Mouse (Mus musculus) thymus, adult 18-20 months (tissue): ENCODE measurements around the gene Smarcad1.

ENCODE experiments used
- DNase-seq, 2 experiments: peaks; one replicate each; pipeline ENCODE4 v3.0.0; 2022; ENCODE audit warnings: mixed read lengths in 2 of 2

Gene Smarcad1

GRCm38 (mm10) chr6:65117540-65117939, 75.2 kb downstream of the Smarcad1 start:
- no peak for DNase-seq

- DNase-seq = no peak
Measured at GRCm38 (mm10) chr6:65126074-65126726, 83.8 kb downstream of the Smarcad1 start.

DNA sequence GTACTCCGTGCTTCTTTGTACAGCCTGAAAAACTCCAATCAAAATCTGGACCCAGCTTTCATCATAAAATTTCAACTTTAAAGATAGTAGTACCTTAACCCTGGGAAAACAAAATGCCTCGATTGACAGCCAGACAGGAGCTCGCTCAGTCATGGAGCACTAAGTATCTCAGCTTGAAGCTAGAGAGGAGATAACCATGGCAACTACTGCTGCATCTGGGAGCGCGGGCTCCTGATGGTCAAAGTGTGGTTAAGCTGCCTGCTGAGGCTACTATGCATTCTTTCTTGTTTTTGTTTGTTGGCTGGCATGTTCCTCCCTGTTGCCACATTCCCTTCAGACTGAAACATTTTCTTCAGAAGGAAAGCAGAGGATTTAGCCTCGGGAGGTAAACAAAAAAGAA, 90.0 kb downstream of the Smarcad1 start:
- DNase-seq = no peak

- no peak for DNase-seq
Measured at GRCm38 (mm10) chr6:65137802-65138201, 95.4 kb downstream of the Smarcad1 start.

GRCm38 (mm10) chr6:65138243-65138642, 95.9 kb downstream of the Smarcad1 start:
- DNase-seq = no peak

DNA sequence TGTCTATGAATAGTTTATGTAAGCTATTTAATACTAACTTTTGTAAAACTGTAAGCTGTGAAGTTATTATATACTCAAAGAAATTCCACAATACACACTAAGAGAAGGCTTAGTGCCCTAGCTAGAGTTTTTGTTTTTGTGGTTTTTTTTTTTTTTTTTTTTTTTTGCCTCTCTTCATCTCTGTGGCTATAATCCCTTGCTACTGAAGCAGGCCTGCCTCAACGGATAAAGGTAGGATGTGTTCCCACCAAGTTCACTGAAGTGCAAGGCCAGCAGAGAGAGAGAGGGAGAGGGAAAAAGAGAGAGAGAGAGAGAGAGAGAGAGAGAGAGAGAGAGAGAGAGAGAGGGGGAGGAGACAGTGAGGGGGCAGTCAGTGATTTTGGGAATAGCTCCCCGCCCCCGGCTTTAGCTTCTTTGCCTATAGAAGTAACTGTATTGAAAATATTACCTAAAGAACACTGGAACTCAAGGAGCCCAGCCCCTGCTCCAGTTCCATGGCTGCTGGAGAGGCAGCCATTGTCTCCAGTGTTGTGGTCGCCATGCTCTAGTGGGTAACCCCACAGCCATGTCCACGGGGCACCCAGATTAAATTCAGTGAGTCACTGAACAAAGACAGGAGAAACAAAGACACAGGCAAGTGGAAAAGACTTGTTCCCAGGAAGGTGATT, 97.8 kb downstream of the Smarcad1 start:
- DNase-seq = no peak

GRCm38 (mm10) chr6:65140750-65141243, 98.4 kb downstream of the Smarcad1 start:
- no peak for DNase-seq

- no peak for DNase-seq
Measured at GRCm38 (mm10) chr6:65142316-65142715, 99.9 kb downstream of the Smarcad1 start.

- peak; percentile 13 to 41 for DNase-seq
Measured at GRCm38 (mm10) chr6:65144621-65145205, 102.3 kb downstream of the Smarcad1 start, which contains the start of gene Hpgds. Gene Hpgds, minus strand, starts transcription at chr6:65144908.

DNA sequence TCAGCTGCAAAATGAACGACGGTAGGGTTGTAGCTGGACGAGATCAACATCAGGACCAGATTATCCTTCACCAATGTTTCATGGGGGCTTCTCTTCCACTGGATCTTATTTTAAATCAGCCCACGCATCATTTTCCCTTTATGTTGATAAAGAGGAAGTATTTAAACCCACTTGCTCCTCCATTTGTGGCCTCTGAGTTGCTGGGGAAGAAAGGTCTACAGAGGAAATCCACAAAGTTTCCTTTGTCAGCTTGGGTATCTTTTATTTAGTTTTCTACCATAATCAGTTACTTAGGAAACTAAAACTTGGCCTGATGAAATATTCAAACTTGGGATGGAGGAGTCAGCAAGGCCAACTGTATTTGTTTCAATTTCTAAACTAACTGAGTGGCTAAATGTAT, 104.0 kb downstream of the Smarcad1 start:
- DNase-seq = no peak

GRCm38 (mm10) chr6:65150703-65151102, 108.3 kb downstream of the Smarcad1 start:
- DNase-seq = no peak

DNA sequence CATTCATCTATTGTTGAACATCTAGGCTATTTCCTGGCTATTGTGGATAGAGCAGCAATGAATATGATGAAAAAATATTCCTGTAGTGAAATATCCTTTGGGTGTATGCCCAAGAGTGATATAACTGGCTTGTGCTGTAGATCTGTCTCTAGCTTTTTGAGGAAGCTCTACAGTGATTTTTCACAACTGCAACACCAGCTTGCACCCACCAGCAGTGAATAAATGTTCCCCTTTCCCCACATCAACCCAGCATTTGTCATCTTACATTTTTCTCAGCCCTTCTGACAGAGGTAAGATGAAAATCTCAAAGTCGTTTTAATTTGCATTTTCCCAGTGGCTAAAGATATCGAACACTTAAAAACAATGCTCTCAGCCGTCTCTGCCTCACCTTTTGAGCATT, 111.2 kb downstream of the Smarcad1 start:
- DNase-seq = no peak

DNA sequence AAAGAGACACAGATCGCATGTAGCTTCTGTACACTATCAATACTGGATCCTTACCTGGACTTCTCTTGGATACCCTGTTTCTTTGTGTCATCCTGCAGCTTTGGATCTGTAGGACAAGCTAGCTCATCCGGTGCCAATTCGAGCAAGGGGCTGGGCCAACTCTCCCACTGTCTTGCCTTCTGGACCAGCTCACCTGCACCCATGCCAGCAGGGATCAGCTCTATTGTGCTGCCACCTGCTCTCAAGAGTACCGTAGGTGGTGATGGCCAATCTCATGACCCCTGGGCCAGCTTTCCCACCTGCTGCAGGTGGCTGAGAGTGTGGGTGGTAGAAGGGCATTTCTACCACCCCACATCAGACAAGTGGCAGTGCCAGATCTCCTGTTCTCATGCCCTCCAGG, 114.7 kb downstream of the Smarcad1 start:
- DNase-seq = no peak

- no peak for DNase-seq
Measured at GRCm38 (mm10) chr6:65159381-65159942, 117.1 kb downstream of the Smarcad1 start.

GRCm38 (mm10) chr6:65164137-65164536, 121.8 kb downstream of the Smarcad1 start:
- no peak for DNase-seq

GRCm38 (mm10) chr6:65164977-65165376, 122.6 kb downstream of the Smarcad1 start:
- no peak for DNase-seq
